Mouse (Mus musculus): Measurements from ENCODE around the gene Vamp9.

Vamp9 gene

DNA sequence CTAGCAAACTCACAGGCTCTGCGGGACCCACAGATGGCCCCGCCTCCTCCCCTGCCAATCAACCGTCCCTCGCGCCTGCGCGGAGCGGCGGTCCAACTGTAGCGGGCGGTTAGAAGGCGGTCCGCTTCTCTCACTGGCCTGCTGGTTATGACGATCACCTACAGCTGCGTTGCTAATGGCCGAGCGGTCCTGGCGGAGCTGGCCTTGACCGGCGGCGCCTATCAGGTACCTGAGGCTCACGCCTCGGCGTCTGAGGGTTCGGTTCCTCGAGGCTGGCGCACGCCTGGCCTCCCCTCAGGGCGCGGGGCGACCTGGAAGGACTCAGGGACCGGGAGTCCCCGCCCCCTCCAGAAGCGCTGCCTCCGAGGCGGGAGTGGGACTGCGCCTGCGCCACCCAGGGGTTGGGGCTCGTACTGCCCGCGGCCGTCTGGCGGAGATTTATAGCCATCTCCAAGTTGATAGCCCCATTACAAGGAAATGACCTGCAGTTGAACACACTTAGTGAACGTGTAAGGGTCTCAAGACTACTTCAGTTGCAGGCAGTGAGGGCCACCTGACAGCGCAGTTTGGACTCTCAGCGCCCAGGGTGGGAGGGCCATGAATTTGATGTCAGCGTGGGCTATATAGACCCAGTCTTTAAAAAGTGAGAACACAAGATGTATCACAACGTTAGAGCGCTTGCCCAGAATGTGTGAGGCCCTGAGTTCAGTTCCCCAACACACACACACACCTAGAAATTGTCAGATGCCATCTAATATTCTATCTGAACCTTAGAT lies at the start of gene Vamp9:
Vamp9 (plus strand) TSS at position 74 of the 776 bp plus-strand sequence.
- peak; percentile 86 for DNase-seq (ENCODE audit: low read depth, low spot score)

GRCm38 (mm10) chr5:99857106-99857637 lies 48.9 kb upstream of the Vamp9 start:
- no peak for DNase-seq (ENCODE audit: low read depth, low spot score)

- no peak for DNase-seq (ENCODE audit: low read depth, low spot score)
Measured at GRCm38 (mm10) chr5:99859637-99860433, 46.2 kb upstream of the Vamp9 start.

DNA sequence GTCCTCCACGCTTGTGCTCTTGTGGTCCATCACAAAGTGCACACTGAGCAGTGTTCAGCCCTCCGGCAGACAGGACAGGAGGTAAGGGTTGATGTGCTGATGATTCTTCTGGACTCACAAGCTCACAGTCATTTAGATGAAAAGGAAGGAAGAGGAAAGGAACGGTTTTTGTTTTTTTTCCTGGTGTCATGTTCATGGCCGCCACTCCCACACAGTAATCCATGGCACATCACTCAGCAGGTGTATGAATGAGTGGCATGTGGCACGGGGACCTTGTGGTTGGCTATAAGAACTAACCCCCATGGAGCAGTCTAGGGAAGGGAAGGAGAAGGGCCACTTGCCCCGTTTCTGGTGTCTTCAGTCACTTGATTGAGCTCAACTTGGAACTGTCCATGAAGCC lies 44.2 kb upstream of the Vamp9 start:
- DNase-seq (ENCODE audit: low read depth, low spot score): no peak

DNA sequence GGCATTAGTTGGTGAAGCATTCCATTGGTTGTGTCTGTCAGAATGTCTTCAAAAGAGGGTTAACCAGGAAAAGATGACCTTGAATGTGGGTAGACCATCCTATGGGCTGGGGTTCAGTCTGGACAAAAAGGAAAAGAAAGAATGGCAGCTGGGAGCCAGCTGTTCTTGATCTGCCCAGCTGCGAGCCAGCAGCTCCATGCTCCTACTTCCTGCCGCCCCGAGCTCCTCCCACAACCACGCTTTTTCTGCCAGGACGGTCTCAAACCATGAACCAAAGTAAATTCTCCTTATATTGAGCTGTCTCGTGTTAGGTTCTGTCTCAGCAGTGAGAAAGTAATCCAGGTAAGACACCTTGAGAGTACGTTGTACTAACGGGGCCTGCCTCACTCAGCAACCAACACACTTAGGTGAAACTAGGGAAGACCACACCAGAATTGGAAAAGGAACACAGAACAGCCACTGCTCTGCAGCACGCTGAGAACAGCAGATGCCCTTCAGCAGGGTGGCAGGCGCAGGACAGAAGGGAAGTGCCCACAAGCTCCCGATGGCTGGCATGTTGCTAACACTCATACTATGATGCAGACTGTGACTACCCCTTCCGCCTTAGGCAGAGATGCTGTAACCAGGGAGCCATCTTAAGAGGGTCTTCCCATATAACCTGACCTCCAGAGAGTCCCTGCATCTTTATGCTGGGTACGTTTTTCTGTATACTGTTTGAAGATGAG lies 42.2 kb upstream of the Vamp9 start:
- DNase-seq (ENCODE audit: low read depth, low spot score): no peak

- no peak for DNase-seq (ENCODE audit: low read depth, low spot score)
Measured at GRCm38 (mm10) chr5:99865779-99866178, 40.3 kb upstream of the Vamp9 start.

- no peak for DNase-seq (ENCODE audit: low read depth, low spot score)
Measured at GRCm38 (mm10) chr5:99868286-99868685, 37.8 kb upstream of the Vamp9 start.

- no peak for DNase-seq (ENCODE audit: low read depth, low spot score)
Measured at GRCm38 (mm10) chr5:99868923-99869322, 37.1 kb upstream of the Vamp9 start.

- no peak for DNase-seq (ENCODE audit: low read depth, low spot score)
Measured at GRCm38 (mm10) chr5:99877565-99877964, 28.5 kb upstream of the Vamp9 start.

GRCm38 (mm10) chr5:99882441-99882840 lies 23.6 kb upstream of the Vamp9 start:
- no peak for DNase-seq (ENCODE audit: low read depth, low spot score)

- no peak for DNase-seq (ENCODE audit: low read depth, low spot score)
Measured at GRCm38 (mm10) chr5:99884035-99884434, 22.0 kb upstream of the Vamp9 start.

DNA sequence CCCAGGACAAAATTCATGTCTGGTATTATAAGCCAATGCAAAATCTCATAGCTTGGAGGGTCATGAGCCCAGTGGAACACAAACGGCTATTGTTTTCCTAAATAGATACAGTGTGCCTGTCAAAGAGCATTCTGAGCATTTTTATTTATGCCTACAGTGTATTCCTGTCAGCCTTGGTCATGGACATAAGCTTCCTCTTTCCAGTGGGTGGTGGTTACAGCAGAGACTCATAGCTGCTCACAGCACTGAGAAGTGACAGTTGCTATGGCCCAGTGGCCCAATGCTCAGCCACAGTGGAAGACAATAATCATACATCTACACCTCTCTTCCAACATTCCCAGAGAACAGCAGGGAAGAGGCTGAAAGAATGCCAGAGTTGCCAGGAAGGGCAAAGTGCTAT lies 18.9 kb upstream of the Vamp9 start:
- no peak for DNase-seq (ENCODE audit: low read depth, low spot score)

- peak; percentile 39 for DNase-seq (ENCODE audit: low read depth, low spot score)
Measured at GRCm38 (mm10) chr5:99891516-99892441, 14.3 kb upstream of the Vamp9 start.

GRCm38 (mm10) chr5:99900041-99900440 lies 6.0 kb upstream of the Vamp9 start:
- DNase-seq (ENCODE audit: low read depth, low spot score): peak; percentile 45

DNA sequence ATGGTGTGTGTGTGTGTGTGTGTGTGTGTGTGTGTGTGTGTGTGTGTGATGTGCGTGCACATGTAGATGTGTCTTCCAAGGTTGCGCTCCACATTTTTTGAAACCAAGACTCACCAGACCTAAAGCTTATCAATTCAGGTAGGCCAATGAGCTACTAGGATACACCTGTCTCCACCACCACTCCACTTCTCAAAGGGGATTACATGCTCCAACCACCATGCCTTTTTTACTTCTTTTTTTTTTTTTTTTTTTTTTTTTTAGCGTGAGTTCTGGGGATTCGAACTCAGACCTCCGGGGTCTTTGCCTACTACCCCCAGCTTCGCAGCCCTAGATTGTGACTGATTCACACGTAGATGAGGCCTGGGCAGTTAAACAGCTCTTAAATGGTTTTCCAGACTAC lies 323 bp upstream of the Vamp9 start:
- DNase-seq (ENCODE audit: low read depth, low spot score): no peak

- DNase-seq (ENCODE audit: low read depth, low spot score): no peak
Measured at GRCm38 (mm10) chr5:99915494-99915893, 9.4 kb downstream of the Vamp9 start.

GRCm38 (mm10) chr5:99922033-99922432 lies 16.0 kb downstream of the Vamp9 start:
- no peak for DNase-seq (ENCODE audit: low read depth, low spot score)

DNA sequence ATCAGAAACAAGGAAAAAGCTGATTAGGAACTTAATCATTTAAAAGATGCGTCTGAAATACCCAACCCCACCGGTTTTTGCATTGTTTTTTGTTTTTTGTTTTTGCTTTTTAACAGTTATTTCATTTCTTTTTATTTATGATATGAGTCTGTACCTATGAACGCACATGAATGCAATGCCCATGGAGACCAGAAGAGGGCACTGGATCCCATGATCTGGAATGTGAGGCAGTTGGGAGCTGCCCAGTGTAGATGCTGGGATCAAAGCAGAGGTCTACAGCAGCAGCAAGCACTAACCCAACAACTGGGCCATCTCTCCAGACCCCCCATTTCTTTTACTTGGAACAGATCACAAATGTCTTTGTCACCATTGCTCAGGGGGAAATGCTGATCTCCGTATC lies 21.9 kb downstream of the Vamp9 start:
- peak; percentile 23 for DNase-seq (ENCODE audit: low read depth, low spot score)

DNA sequence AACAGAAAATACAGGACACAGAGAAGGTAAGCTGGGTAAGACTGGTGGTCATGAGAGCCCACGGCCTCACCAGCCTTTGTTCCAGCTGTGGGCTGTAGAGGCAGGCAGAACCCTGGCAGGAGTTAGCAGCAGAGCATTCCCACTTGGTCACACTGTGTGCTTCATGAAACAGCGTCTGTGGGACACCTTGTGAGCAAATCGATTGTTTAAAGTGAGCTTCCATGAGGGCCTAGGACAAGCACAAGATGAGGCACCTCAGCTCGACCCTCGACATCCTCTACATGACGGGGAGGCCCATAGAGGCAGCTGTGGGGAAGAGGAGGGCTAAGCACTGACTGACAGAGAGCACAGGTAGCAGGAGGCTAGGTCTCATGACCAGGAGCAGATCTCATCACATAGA lies 25.9 kb downstream of the Vamp9 start:
- DNase-seq (ENCODE audit: low read depth, low spot score): no peak

GRCm38 (mm10) chr5:99939440-99939839 lies 33.4 kb downstream of the Vamp9 start:
- DNase-seq (ENCODE audit: low read depth, low spot score): no peak

- no peak for DNase-seq (ENCODE audit: low read depth, low spot score)
Measured at GRCm38 (mm10) chr5:99941273-99941672, 35.2 kb downstream of the Vamp9 start.
